Mouse (Mus musculus): ENCODE measurements around the gene Stk39.
"Not testable (repeated sequence)": the region's sequence is repeated elsewhere in the genome, so short reads cannot be mapped to it uniquely, and the experiment has no call there.

The Stk39 gene

GRCm38 (mm10) chr2:68288106-68288505 lies 184.0 kb downstream of the Stk39 start:
- DNase-seq (ENCODE audit: low spot score), result no peak

DNA sequence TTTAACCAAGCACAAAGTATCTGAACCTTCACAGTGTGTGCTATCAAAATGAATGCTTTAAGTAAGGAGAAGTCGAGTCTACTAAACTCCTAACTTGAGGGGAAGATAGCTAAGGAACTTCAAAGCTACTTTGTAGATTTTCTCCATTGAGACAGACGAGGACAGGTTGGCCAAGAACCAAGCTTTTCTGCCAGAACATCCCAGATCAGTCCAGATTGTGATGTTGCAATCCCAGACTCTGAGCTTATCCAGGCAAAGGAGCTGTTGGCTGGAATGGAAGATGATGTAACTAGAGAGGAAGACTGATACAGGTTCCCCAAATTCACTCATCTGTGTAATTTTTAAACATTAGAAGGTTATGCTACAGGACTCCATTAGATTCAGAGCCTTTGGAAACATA lies 187.7 kb downstream of the Stk39 start:
- DNase-seq (ENCODE audit: low spot score), result no peak

GRCm38 (mm10) chr2:68283021-68283548 lies 189.0 kb downstream of the Stk39 start:
- no peak for DNase-seq (ENCODE audit: low spot score)

GRCm38 (mm10) chr2:68281575-68281974 lies 190.5 kb downstream of the Stk39 start:
- DNase-seq (ENCODE audit: low spot score), result no peak

DNA sequence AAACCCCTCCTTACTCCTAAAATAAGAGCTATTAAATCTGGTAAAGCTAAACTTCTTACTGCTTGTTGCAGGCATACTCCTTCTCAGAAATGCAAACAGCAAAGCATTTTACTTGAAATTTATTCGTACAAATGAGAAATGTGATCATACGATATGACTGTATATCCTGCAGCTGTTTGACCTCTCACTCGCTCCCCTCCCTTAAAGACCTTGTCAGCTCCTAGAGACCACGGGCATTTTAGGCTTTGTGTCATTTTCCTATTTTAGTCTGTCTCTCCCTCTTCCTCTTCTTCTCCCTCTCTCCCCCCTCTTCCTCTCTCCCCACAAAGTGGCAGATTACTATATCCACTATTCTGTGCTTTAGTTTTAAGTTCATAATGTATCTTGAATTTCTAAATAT lies 200.8 kb downstream of the Stk39 start:
- DNase-seq (ENCODE audit: low spot score), result no peak

- DNase-seq (ENCODE audit: low spot score), result no peak
These were observed 201.2 kb downstream of the Stk39 start for GRCm38 (mm10) chr2:68270836-68271235.

DNA sequence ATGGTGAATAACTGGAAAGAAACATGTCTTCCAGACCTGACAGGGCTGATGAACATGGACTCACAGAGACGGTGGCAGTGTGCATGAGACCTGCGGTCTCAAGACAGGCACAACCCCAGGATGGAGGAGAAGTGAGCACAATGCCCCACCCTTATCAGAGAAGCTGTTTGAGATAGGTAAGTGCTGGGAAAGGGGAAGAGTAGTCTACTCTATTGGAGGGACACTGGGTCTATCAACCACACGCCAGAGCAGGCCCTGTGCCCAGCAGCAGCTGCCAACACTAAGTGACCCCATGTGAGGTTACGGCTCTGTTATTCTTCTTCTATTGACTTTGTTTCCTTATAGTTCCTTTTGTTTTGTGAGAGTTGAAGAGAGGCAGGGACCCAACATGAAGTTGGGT lies 202.4 kb downstream of the Stk39 start:
- no peak for DNase-seq (ENCODE audit: low spot score)

GRCm38 (mm10) chr2:68264826-68265225 lies 207.2 kb downstream of the Stk39 start:
- no peak for DNase-seq (ENCODE audit: low spot score)

- no peak for DNase-seq (ENCODE audit: low spot score)
These were observed 211.2 kb downstream of the Stk39 start for GRCm38 (mm10) chr2:68260911-68261310.

DNA sequence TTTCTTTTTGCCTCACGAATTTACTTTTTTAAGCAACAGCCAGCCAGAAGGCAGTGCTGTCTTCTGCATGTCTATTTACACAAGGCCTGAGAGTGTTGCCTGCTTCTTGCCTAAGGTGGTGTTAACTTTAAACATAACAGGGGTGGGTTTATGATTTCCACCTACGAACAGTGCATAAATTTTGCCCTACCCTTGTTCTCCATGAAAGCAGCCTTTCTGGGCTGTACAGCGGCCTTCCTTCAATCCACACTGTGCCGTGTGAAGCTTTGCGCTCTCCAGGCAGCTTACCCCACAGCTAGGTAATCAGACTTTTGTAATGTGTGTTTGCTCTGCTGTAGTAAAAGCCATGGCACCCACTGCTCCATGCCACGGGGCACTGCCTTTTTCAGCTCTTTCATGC lies 214.5 kb downstream of the Stk39 start:
- no peak for DNase-seq (ENCODE audit: low spot score)

DNA sequence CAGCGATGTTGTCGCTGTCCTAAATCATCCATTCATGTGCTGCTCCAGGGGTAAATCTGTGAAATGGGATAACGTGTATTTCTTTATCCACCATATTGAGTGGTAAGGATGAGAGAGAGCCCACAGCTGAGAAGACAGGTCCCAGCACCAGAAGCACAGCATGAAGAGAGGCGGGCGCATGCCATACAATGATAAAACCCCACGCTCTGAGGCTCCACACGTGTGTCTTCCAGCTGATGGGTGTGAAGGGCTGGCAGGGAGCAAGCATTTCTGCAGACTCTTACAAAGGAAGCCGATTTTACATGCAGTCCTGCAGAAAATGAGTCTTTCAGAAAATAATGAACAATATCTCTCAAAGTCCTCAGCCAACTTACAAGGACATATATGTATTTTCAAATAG lies 215.6 kb downstream of the Stk39 start:
- no peak for DNase-seq (ENCODE audit: low spot score)

- no peak for DNase-seq (ENCODE audit: low spot score)
These were observed 217.3 kb downstream of the Stk39 start for GRCm38 (mm10) chr2:68254756-68255155.

GRCm38 (mm10) chr2:68253222-68253621 lies 218.8 kb downstream of the Stk39 start:
- DNase-seq (ENCODE audit: low spot score), result no peak

DNA sequence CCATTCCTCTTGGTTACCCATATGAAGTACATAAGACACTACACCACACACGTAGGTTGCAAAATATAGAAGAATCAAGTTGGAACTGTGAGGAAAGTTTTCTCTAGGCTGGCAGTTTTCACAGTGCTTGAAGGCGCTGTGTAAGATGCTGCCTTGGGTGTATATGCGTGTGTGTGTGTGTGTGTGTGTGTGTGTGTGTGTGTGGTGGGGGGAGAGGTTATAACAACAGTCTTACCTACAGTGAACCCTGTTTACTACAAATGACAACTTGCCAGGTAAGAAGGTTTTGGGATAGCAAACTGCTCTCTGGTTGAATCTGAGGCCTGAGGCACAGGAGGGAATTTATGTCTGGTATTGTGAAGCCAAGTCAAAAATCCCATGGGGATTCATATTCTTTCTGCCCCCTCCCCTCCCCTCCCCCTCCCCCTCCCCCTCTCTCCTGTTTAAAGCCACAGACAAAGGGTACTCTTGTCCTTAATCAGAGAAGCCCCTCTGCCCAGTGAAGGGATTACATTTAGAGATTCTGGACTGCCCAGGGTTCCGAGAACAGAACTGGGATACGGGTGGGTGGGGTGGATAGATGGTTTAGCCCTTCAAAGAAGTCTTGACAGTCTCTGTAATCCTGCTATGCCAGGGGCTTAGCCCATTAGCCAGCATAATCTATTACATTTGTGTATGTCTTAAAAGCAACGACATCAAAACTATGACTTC lies 219.9 kb downstream of the Stk39 start:
- DNase-seq (ENCODE audit: low spot score), result no peak

DNA sequence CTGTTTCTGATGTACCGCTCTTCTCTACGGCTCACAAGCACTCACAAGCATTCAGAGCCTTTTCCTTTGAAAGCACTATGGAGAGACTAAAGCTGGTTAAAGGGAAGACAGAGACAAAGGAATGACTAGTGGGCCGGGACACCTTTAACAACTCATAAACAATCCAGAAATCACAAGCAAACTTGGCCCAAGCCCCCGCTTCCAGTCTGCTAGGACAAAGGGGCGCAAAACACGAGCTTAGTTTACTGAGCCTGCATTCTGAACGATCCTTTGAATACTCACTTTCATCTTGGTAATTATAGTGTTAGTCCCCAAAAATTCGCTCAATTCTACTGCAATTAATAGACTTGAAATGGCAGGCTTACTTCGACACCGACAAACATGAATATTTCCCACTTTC lies 221.2 kb downstream of the Stk39 start:
- DNase-seq (ENCODE audit: low spot score), result no peak

GRCm38 (mm10) chr2:68249855-68250424 lies 222.1 kb downstream of the Stk39 start:
- DNase-seq (ENCODE audit: low spot score), result no peak

- DNase-seq (ENCODE audit: low spot score), result no peak
These were observed 225.8 kb downstream of the Stk39 start for GRCm38 (mm10) chr2:68246284-68246683.

DNA sequence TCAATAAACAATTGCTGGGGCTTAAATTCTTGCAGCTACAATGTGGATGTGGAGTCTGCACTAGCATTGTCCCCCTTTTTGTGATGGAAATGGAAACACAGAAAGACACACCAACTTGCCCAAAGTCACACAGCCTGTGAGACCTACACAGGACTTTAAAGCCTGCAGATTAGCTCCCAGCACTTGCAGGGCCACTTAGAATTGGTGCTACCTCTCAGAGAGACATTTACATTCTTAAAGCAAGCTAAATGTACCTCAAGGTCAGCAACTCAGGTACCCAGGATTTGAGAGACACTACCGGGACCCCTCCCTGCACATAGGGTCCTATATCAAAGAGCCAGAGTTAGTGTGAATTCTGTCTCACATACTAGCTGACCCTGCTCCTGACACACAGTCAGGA lies 227.5 kb downstream of the Stk39 start:
- no peak for DNase-seq (ENCODE audit: low spot score)

GRCm38 (mm10) chr2:68243879-68244553 lies 228.1 kb downstream of the Stk39 start:
- no peak for DNase-seq (ENCODE audit: low spot score)

GRCm38 (mm10) chr2:68243273-68243672 lies 228.8 kb downstream of the Stk39 start:
- DNase-seq (ENCODE audit: low spot score), result no peak

DNA sequence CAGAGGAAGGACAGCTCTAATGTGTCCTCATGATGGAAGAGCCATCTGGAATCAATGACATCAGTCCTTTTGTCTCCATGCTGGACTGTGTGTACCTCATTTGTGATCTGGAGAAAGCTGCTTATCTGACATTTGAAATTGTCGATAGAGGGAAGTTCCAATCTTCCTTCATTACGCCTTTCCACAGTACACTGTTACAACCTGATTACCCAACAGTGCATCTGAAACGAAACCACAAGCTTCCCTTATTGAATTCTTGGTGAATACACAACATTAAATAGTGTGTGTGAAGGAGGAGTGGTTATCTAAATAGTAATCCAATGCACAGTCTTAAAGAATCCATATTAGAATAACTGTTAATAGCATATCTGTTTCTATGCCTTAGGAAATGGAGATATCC lies 230.0 kb downstream of the Stk39 start:
- no peak for DNase-seq (ENCODE audit: low spot score)

GRCm38 (mm10) chr2:68241640-68242039 lies 230.4 kb downstream of the Stk39 start:
- DNase-seq (ENCODE audit: low spot score), result no peak

DNA sequence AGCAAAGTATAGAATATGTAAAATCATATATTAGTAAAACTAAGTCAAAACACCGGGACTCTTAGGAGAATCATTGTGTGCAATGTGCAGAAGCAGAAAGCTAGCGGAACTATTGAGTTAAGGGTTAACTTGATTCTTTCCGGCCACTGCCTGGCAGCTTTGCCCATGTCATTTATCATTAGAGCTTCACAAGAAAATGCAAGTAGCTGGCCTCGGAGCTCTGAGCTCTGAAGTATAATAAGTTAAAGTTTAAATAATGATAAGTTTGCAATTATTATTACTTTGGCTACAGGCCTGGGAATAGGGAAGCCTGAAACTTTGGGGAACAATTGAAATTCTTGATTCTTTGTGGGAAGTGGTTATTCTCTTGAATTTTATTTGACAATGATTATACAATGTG lies 232.7 kb downstream of the Stk39 start:
- DNase-seq (ENCODE audit: low spot score), result not testable (repeated sequence)

All from c-Kit-positive CD71-positive TER-119-positive erythroid progenitor cells, embryonic 14.5 days (primary cell).